Mouse (Mus musculus) cerebellum, adult 9-10 months (tissue): Measurements from ENCODE around the gene Stfa3.
A peak's percentile ranks its signal among the peaks of the same experiment; 100 is the strongest.
"Not testable (repeated sequence)": the region's sequence is repeated elsewhere in the genome, so short reads cannot be mapped to it uniquely, and the experiment has no call there.

Experiments
- DNase-seq: peaks from one replicate; pipeline ENCODE4 v3.0.0; 2022

Gene Stfa3

DNA sequence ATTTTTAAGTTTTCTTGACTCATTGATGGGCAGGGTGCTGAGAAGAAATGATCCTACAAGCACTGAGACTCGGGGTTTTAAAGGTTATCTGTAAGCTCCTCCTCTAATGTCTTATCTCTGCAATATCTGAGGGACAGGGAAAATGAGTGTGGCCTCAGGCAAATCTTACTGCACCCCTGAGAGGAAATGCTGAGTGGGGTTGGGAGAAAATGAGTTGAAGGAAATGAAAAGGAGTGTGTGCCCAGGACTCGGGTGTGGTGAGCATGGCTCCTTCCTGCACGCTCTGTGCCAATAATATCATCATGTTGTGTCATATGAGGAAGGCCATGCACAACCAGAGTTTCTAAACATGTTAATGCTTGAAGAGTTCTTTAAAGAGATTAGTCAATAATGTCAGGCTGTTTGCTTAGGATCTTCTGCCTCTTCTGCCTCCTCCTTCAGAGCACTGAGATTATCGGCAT lies at the start of gene Stfa3:
Gene Stfa3 (minus strand): TSS at position 51 of the 461 bp plus-strand sequence.
- no peak for DNase-seq

DNA sequence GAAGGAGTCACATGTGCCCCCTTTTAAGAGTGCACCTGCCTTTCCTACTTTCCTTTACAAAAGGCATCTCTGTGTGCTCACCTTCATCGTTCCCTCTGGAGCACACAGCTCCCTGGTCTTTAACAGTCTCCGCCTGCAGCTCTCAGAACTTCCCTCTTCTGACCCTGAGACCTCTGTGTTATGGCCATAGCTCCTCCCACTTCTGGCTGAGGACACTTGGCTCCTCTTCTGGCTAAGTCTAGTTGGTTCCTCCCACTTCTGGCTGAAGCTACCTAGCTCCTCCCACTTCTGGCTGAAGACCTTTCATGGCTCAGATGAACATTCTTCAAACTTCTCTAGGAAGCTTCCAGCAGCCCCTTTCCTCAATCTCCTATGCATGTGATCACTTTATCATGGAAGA lies 47.1 kb upstream of the Stfa3 start:
- DNase-seq, result no peak

DNA sequence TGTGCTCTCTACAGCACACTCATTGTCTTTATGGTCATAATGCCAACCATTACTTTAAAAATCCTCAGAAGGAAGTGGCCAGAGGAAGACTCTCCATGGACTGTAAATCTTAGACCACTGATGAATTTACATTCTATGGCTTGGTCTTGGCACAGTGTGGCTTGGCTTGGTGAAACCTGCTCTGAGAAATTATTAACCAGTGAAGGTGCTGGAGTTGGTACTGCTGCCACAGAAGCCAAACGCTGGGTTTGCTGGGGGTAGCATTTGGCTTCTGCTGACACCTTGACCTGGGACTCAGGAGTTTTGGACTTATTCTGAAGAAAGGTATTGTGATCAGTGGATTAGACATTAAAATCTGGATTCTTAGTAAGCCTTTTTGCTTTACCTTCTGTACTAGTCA lies 37.2 kb upstream of the Stfa3 start:
- DNase-seq, result no peak

DNA sequence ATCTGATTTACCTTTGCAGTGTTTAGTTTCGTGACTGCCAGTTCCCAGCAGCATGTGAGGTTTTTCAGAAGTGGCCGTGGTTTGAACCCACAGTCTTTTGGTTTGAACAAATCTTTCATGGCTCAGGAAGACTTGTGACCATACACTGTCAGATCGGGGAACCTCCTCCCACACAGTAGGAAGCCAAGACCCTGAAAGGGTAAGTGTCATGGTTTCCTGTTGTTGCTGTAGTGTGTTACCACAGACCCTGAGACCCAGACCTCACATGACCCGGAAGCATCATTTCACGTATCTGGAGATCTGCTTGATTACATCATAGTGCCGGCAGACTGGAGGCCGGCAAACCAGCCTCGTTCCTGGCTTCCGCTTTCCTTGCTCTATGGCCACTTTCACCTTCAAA lies 21.7 kb upstream of the Stfa3 start:
- no peak for DNase-seq

DNA sequence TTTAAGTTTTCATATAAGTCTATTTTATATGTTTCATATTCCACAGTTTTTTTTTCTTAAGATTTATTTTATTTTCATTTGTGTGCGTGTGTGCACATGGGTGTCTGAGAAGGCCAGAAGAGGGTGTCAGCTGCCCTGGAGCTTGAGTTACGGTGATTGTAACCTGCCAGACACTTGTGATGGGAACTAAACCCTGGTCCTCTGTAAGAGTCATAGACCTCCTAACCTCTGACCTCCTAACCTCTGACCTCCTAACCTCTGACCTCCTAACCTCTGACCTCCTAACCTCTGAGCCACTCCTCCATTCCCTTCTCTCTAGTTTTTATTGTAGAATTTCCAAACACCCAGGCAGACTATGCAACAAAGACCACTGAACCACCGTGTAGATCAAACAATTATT lies 20.3 kb upstream of the Stfa3 start:
- no peak for DNase-seq

DNA sequence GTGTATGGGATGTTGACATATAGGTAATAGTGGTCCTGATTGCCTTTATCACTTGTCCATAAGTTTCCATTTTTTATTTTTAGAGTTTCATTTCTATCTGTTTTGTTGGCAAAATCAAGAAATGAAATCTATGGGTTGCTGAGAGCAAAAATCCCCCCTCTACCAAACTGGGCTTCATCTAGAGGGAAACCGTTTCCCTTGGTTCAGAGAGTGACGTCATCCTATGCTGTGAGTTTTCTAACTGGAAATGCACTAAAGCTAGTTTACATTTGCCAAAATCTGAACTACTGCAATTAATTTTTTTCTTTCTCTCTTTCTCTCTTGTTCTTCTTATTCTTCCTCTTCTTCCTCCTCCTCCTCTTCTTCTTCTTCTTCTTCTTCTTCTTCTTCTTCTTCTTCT lies 19.7 kb upstream of the Stfa3 start:
- no peak for DNase-seq

DNA sequence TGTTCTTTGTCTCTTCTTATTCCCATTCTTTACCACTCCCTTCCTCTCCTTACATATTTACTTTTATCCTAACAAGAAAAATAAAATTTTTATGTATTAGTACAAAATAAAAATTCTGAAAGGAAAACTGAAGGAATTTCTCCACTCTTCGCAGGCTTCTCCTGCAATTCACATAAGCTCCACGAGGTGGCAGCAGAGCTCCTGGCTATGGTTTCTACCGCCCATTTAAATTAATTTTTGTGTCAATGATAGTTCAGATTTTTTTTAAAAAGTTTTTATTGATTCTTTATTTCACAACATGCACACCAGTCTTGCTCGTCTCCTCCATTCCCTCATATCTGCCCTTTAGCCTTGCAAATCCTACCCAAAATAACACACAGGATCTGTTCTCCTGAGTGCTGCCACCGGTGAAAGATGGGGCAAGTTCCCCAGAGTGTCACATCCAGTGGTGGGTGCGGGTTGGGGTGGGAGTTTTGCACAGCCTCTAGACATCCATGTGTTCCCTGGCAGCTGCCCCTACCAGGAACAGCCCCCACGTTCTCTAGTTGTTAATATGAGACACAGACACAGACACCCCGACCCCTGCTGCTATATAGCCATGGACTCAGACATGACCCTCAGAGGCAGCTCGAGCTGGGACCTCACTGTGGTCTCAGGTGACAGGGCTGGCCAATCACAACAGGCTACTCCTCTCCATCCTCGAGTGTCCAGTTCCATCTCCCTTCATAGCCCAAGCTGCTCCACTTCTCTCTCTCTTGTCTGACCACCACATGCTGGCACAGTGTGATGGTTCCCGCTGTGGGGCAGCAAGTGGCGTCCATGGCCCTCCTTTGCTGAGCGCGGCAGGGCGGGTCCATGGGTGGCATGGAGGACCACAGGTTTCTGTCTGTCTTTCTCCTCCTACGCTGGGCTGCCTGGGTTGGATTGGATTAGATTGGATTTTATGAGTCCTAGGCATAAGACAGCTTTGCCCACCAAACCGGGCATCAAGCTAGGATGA lies 18.3 kb upstream of the Stfa3 start:
- peak; percentile 13 for DNase-seq

DNA sequence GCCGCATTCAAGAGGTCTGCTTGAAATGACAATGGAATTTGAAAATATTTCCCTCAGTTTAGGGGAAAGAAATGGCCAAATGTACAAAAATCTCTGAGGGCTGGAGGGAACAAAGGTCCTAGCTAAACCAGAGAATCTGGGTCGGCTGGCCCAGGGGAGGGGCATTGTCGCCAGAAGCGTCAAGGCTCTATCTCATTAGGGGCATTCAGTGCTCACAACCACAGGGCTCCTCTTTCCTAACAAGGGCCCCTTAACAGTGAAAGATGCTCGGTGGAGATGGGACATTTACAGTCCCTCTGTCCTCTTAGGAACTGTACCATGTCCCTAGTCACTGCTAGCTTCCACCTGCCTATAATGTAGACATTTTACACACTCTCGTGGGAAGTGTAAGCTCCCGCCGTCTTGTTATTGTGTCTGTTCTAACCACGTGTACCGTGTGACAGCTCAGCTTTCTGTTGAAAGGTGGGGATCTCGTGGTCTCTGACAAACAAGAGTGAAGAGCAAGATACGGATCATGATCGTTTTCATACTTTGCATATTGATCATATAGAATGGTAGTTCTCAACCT lies 16.0 kb upstream of the Stfa3 start:
- no peak for DNase-seq

DNA sequence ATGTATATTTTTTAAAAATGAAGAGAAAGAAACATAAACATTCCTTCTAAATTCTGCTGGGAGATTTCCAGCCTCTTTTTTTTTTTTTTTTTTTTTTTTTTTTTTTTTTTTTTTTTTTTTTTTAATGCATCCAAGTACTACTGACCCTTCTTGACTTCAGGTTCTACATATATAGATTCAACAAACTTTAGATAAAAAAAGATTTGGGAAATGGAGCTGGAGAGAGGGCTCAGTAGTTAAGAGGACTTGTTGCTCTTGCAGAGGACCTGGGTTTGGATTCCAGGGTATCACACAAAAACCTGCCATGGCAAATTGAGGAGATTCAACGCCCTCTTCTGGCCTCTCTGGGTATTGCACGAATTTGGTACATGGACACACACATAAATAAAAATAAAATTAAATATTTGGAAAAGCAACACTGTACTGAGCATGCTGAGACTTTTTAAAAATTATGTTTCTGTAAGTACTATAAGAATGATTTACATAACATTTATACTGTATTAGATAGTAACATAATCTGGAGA lies 14.8 kb upstream of the Stfa3 start:
- DNase-seq, result no peak

DNA sequence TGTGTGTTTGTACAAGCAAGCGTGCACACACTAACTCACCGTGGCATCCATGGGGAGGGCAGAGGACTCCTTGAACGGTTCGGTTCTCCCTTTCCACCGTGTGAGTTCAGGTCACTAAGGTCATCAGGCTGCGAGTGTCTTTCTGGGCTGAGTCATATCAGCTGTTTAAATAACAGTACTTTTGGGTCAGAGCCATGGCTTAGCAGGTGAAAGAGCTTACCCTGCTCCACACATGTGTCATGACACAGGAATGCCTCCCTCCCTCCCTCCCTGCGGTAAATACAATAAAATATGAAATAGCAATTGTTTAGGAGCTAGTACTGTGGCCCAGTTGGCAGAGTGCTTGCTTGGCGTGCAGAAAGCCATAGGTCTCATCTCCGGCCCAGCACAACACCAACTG lies 14.2 kb upstream of the Stfa3 start:
- DNase-seq, result no peak

DNA sequence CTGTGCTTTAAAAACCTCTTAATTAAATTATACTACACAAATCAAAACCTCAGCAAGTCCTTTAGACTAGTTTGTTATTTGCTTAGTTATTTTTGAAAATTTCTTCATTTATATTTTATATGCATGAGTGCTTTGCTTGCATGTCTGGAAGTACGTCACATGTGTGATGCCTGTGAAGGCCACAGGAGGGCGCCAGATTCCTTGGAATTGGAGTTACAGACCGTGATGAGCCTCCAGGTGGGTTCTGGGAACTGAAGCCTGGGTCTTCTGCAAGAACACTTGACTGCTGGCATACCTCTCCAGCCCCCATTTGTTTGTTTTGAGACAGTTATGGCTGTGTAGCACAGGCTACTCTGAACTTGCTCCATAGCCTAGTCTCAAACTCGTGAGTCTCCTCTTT lies 13.7 kb upstream of the Stfa3 start:
- no peak for DNase-seq

DNA sequence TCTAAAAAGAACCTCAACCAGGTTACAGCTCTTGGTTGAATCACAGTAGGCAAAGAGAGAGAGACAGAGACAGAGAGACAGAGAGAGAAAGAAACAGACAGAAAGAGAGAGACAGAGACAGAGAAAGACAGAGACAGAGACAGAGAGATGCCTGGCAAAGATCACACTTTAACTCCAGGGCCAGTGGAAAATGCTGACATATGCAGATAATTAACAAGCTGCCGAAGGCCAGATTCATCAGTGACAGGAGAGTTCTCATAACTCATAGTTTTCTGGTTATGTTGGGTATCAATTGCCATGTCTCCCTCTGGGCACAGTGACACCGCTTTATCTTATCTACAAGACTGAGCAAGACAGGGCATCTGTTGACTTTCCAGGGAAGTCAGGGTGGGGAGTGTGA lies 12.7 kb upstream of the Stfa3 start:
- DNase-seq, result no peak

DNA sequence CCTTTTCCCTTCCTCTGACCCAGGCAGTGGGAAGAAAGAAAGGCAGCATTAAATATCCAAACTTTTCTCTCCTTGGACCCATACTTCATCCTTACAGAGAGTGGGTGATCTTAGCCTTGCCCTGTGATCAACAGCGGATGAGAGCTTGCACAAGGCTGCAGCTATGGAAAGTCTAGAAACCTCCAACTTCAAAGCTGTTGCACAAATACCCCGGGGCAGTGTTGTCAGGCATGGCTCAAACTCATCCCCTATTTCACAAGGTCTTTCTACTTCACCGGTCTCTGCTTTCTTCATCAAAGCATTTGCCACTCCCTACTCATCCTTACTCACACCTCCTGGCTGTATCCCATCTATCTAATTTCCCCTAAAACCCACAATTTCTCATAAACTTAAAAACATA lies 10.2 kb upstream of the Stfa3 start:
- DNase-seq, result no peak

DNA sequence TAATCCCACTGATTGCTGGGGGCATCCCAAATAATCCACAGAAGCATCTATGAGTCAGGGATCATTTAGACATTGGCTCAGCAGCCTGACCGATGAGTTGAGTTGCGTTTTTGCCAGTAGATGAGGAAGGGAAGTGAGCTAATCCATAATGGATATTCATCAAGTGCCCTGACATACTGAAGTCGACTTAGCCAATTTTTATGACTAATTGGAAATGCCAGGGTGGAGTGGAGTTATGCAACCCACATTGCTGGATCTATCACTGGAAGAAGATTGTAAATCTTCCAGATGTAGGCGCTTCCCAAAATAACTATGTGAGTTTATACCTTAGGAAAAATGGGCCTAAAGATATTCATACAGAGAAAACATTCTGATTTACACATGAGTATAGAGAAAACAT lies 8.9 kb upstream of the Stfa3 start:
- DNase-seq, result no peak

DNA sequence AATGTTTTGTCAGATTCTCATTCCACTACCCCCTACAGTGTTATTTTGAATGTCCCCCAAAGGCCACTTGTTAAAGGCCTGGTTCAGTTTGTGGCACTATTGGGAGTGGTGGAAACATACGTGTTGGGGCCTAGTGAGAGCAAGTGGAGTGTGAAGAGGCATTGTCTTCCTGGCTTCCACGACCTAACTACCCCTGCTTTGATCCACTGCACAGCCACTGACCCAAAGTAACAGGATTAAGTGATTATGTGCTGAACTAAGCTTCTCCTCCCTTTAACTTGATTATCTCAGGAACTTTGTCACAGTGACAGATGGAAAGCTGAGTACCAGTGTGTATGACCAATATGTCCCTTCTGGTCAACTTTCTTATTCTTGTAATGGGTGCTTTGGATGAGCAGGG lies 5.2 kb upstream of the Stfa3 start:
- DNase-seq, result no peak

DNA sequence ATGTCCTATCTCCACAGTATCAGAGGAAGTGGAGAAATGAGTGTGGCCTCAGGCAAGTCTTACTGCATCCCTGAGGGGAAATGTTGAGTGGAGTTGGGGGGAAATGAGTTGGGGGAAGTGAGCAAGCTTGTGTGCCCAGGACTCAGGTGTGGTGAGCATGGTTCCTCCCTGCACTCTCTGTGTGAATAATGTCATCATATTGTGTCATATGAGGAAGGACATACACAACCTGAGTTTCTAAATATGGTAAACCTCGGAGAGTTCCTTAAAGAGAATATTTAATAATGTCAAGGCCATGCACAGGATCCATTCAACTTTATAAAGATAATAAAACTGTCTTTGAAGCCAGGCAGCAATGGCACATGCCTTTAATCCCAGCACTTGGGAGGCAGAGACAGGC lies 34.2 kb downstream of the Stfa3 start:
- not testable (repeated sequence) for DNase-seq

DNA sequence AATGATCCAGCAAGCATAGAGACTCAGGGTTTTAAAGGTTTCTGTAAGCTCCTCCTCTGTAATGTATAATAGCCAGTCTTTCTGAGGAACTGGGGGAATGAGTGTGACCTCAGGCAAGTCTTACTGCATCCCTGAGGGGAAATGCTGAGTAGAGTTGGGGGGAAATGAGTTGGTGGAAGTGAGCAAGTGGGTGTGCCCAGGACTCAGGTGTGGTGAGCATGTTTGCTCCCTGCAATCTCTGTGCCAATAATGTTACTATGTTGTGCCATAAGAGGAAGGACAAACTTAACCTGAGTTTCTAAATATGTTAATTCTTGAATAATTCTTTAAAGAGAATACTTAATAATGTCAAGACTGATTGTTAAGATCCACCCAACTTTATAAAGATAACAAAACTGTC lies 46.8 kb downstream of the Stfa3 start, which contains the start of gene Stfa2:
Gene Stfa2 (minus strand): TSS at position 101 of the 400 bp plus-strand sequence.
- no peak for DNase-seq
